Mouse (Mus musculus): ENCODE measurements around the gene Olfr119. TPM values are rescaled to one million over a fixed set of nuclear protein-coding genes. Genes with fewer than 3 reads are reported as not detected.

Gene Olfr119
- not detected in 4 replicates for total RNA-seq (2023; ENCODE audit: inconsistent age)

GRCm38 (mm10) chr17:37696264-37696663, at the start of gene Olfr119:
TSS of gene Olfr119 (plus strand) at chr17:37696564.

GRCm38 (mm10) chr17:37663682-37664081, 32.7 kb upstream of the Olfr119 start, which contains the start of gene Olfr117:
TSS of gene Olfr117 (minus strand) at chr17:37663782.

GRCm38 (mm10) chr17:37666688-37667087, 29.7 kb upstream of the Olfr119 start, which contains the start of gene Olfr118:
TSS of gene Olfr118 (plus strand) at chr17:37666988.

GRCm38 (mm10) chr17:37721508-37721907, 25.1 kb downstream of the Olfr119 start, which contains the start of gene Olfr120:
TSS of gene Olfr120 (plus strand) at chr17:37721808.

Other genes starting within 250 kb of the Olfr119 start
- not detected in 4 replicates for gene Olfr109, start 237.6 kb upstream of the Olfr119 start, total RNA-seq (2023; ENCODE audit: inconsistent age)
- not detected in 4 replicates for gene H2-M2, start 213.0 kb upstream of the Olfr119 start, total RNA-seq (2023; ENCODE audit: inconsistent age)
- not detected in 4 replicates for gene Olfr110, start 204.1 kb upstream of the Olfr119 start, total RNA-seq (2023; ENCODE audit: inconsistent age)
- not detected in 4 replicates for gene Olfr111, start 188.5 kb upstream of the Olfr119 start, total RNA-seq (2023; ENCODE audit: inconsistent age)
- gene Olfr112, start 127.1 kb upstream of the Olfr119 start, total RNA-seq (2023; ENCODE audit: inconsistent age), result not detected in 4 replicates
- not detected in 4 replicates for gene Olfr113, start 118.9 kb upstream of the Olfr119 start, total RNA-seq (2023; ENCODE audit: inconsistent age)
- gene Olfr114, start 103.8 kb upstream of the Olfr119 start, total RNA-seq (2023; ENCODE audit: inconsistent age), result not detected in 4 replicates
- gene Olfr115, start 69.5 kb upstream of the Olfr119 start, total RNA-seq (2023; ENCODE audit: inconsistent age), result not detected in 4 replicates
- gene Olfr116, start 69.4 kb upstream of the Olfr119 start, total RNA-seq (2023; ENCODE audit: inconsistent age), result not detected in 4 replicates
- gene Olfr117, start 32.8 kb upstream of the Olfr119 start, total RNA-seq (2023; ENCODE audit: inconsistent age), result not detected in 4 replicates
- not detected in 4 replicates for gene Olfr118, start 29.6 kb upstream of the Olfr119 start, total RNA-seq (2023; ENCODE audit: inconsistent age)
- gene Olfr120, start 25.2 kb downstream of the Olfr119 start, total RNA-seq (2023; ENCODE audit: inconsistent age), result not detected in 4 replicates
- not detected in 4 replicates for gene Olfr121, start 52.3 kb downstream of the Olfr119 start, total RNA-seq (2023; ENCODE audit: inconsistent age)
- gene Olfr122, start 72.0 kb downstream of the Olfr119 start, total RNA-seq (2023; ENCODE audit: inconsistent age), result not detected in 4 replicates
- gene Olfr123, start 97.0 kb downstream of the Olfr119 start, total RNA-seq (2023; ENCODE audit: inconsistent age), result not detected in 4 replicates
- gene Olfr124, start 103.3 kb downstream of the Olfr119 start, total RNA-seq (2023; ENCODE audit: inconsistent age), result not detected in 4 replicates
- not detected in 4 replicates for gene Olfr125, start 136.4 kb downstream of the Olfr119 start, total RNA-seq (2023; ENCODE audit: inconsistent age)
- not detected in 4 replicates for gene Olfr126, start 150.9 kb downstream of the Olfr119 start, total RNA-seq (2023; ENCODE audit: inconsistent age)
- not detected in 4 replicates for gene Olfr127, start 203.9 kb downstream of the Olfr119 start, total RNA-seq (2023; ENCODE audit: inconsistent age)
- gene Olfr128, start 224.0 kb downstream of the Olfr119 start, total RNA-seq (2023; ENCODE audit: inconsistent age), result not detected in 4 replicates

Data from B cell, adult (primary cell).